Mouse (Mus musculus) brain, embryonic 14.5 days (tissue): ENCODE measurements around the gene Scamp3. TPM values are rescaled to one million over a fixed set of nuclear protein-coding genes. Genes with fewer than 3 reads are reported as not detected.
"Not testable (repeated sequence)": the region's sequence is repeated elsewhere in the genome, so short reads cannot be mapped to it uniquely, and the experiment has no call there.

Source experiments
- DNase-seq: peaks from one replicate; pipeline ENCODE4 v3.0.0-alpha.2; 2011; ENCODE audit warnings: low read depth
- CTCF ChIP-seq: fragments of 200-500 bp; IDR thresholded peaks from 2 replicates; pipeline ENCODE4 v1.5.1; 2012; ENCODE audit warnings: inconsistent platforms, mild to moderate bottlenecking, moderate library complexity, borderline replicate concordance; ENCODE audit not compliant: insufficient read depth, insufficient read length; ENCODE audit errors: extremely low read depth
- POLR2A ChIP-seq: fragments of 200-500 bp; IDR thresholded peaks from 2 replicates; pipeline ENCODE4 v1.6.1; 2012; ENCODE audit warnings: mild to moderate bottlenecking, inconsistent platforms, borderline replicate concordance; ENCODE audit not compliant: poor library complexity, insufficient read depth, insufficient read length, severe bottlenecking; ENCODE audit errors: extremely low read depth
- polyA plus RNA-seq: library from polyadenylated mRNA; depleted of rRNA; stranded (reverse); fragments of >200 nt; gene quantifications from 2 replicates; pipeline ENCODE4 v1.2.3, GENCODE M21; 2012

The Scamp3 gene
- polyA plus RNA-seq, 1 experiment = 132 TPM

DNA sequence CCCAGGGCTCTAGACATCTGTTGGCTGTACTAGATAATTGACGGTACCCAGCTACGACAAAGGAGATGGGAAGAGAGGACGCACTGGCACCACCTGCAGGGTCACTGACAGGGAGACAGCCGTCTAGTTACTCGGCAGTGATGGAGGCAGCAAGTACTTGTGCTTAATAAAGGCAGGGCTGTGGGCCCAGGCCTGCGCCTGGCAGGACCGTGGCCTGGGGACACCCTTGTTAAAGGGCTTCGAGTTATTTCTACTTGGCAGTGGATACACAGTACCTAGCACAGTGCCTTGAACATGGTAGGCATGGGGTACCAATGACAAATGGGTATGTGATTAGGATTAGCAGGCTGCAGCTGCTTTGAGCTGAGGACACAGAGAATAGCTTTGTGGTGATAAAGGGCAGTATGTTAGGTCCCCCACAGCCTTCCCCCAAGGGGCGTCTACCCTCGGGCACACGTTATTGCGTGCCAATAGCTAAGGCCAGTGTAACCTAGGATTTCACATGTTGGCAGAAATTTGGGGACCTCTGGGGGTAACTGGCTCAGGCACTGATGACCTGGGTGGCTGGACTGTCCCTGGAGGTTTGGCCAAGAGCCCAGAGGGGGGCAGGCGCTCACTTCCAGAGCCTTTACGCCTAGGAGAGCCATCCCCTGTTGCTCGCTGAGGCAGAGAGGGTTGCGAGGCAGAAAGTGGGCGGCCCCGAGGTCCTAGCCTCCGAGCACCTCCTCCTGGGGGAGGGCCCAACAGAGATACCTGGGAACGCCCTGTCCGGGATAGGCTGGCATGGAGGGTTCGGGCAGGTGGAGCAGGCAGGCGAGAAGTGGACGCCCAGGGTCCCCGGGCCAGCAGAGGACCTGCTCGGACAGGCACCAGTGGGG, 29.9 kb upstream of the Scamp3 start:
- DNase-seq = peak; percentile 33
- TF ChIP-seq POLR2A (no peak), CTCF (no peak)

GRCm38 (mm10) chr3:89147979-89148311, 29.3 kb upstream of the Scamp3 start:
- no peak for DNase-seq
- no peak for TF ChIP-seq CTCF
- TF ChIP-seq POLR2A = no peak

DNA sequence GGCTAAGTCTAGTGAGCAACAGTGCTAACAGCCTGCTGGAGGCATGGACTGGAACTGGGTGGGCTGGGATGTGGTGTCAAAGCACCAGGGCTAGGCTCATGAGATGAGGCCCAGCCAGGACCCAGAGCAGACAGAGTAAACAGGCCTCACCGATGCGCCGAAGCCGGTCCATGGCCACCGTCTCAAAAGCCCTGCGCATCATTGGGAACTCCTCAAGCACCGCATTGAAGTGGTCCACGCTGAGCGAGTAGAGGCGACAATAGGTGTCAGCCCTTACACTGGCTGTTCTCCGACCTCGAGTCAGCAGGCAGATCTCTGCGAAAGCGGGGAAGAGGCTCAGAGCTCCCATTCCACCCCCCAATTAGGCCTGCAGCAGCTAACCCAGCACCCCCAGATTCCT, 28.7 kb upstream of the Scamp3 start:
- TF ChIP-seq CTCF (no peak), POLR2A (no peak)
- DNase-seq = no peak

DNA sequence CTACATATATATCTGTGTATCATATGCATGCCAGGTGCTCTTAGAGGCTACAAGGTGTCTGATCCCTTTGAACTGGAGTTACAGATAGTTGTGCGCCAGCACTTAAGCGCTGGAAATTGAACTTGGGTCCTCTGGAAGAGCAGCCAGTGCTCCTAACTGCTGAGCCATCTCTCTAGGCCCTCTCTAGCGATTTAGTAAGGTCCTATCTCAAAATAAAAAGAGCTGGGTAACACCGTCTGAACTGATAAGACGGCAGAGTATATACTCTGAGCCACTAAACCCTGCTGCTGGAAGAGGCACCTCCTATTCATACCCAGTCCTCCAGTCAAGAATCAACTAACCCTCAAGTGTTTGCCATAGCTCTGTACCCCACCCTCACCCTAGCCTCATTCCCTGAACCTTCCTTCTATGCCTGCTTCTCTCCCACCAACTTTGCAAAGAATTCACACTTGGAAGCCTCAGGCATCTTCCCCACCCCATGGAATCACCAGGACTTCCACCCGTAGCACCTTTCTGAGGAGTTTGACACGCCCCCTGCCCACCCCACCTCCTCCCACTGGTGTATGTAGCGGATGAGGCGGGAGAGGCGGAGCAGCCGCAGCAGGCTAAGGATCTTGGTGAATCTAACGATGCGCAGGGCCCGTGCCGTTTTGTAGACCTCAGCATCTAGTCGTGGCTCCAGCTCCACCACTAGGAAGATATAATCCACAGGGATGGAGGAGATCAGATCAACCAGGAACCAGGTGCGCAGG, 25.0 kb upstream of the Scamp3 start:
- no peak for DNase-seq
- TF ChIP-seq POLR2A (no peak), CTCF (no peak)

- DNase-seq = no peak
- TF ChIP-seq CTCF = no peak
- no peak for TF ChIP-seq POLR2A
Observed at GRCm38 (mm10) chr3:89156951-89157350, 20.3 kb upstream of the Scamp3 start.

GRCm38 (mm10) chr3:89158651-89159050, 18.6 kb upstream of the Scamp3 start:
- TF ChIP-seq POLR2A = no peak
- no peak for TF ChIP-seq CTCF
- DNase-seq = no peak

GRCm38 (mm10) chr3:89159211-89159610, 18.1 kb upstream of the Scamp3 start:
- no peak for TF ChIP-seq POLR2A
- TF ChIP-seq CTCF = no peak
- peak; percentile 31 for DNase-seq

- TF ChIP-seq POLR2A (peak; percentile 59; the same call in 1 of the 2 replicates), CTCF (peak; percentile 51; the same call in 1 of the 2 replicates)
- DNase-seq = peak; percentile 91
Observed at GRCm38 (mm10) chr3:89159616-89160344, 17.5 kb upstream of the Scamp3 start, which contains the start of gene Hcn3. TSS of gene Hcn3 (minus strand) at chr3:89160196.

DNA sequence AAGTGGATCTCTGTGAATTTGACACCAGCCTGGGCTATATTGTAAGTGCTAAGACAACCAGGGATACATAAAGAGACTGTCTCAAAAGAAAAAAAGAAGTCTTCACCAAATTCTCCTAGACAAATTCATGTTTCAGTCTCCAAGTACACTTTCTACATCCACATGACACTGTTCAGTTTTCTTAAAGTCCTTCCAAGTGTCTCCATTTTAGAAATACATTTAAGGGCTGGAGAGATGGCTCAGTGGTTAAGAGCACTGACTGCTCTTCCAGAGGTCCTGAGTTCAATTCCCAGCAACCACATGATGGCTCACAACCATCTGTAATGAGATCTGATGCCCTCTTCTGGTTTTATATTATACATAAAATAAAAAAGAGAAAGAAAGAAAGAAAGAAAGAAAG, 16.1 kb upstream of the Scamp3 start:
- not testable (repeated sequence) for DNase-seq

GRCm38 (mm10) chr3:89161786-89162185, 15.5 kb upstream of the Scamp3 start:
- TF ChIP-seq CTCF (no peak), POLR2A (no peak)
- no peak for DNase-seq

GRCm38 (mm10) chr3:89163123-89163522, 14.2 kb upstream of the Scamp3 start:
- TF ChIP-seq POLR2A = no peak
- DNase-seq = no peak

GRCm38 (mm10) chr3:89163643-89164245, 13.5 kb upstream of the Scamp3 start:
- no peak for DNase-seq

More at GRCm38 (mm10) chr3:89163643-89164245, 13.5 kb upstream of the Scamp3 start:
- TF ChIP-seq POLR2A (no peak), CTCF (no peak)
